Mouse (Mus musculus) 416B (cell line): ENCODE results near the gene Scml4.
A peak's percentile ranks its signal among the peaks of the same experiment; 100 is the strongest.

Experiments used
- DNase-seq: peaks from one replicate; pipeline ENCODE4 v3.0.0; 2011; ENCODE audit warnings: low read depth

The Scml4 gene

GRCm38 (mm10) chr10:42860159-42860911, at the start of gene Scml4:
Gene Scml4 (plus strand): TSS chr10:42860370.
- peak; percentile 91 for DNase-seq

- DNase-seq: no peak
Observed at GRCm38 (mm10) chr10:42825923-42826322, 34.2 kb upstream of the Scml4 start.

GRCm38 (mm10) chr10:42827155-42827554, 33.0 kb upstream of the Scml4 start:
- no peak for DNase-seq

- no peak for DNase-seq
Observed at GRCm38 (mm10) chr10:42830007-42830406, 30.2 kb upstream of the Scml4 start.

- no peak for DNase-seq
Observed at GRCm38 (mm10) chr10:42830409-42830808, 29.8 kb upstream of the Scml4 start.

GRCm38 (mm10) chr10:42832677-42833076, 27.5 kb upstream of the Scml4 start:
- peak; percentile 33 for DNase-seq

GRCm38 (mm10) chr10:42833871-42834727, 26.1 kb upstream of the Scml4 start:
- DNase-seq: no peak

- DNase-seq: peak; percentile 49
Observed at GRCm38 (mm10) chr10:42838106-42838505, 22.1 kb upstream of the Scml4 start.

GRCm38 (mm10) chr10:42838736-42839135, 21.4 kb upstream of the Scml4 start:
- DNase-seq: peak; percentile 72

- no peak for DNase-seq
Observed at GRCm38 (mm10) chr10:42840036-42840435, 20.1 kb upstream of the Scml4 start.

GRCm38 (mm10) chr10:42841531-42842195, 18.5 kb upstream of the Scml4 start:
- peak; percentile 43 for DNase-seq

GRCm38 (mm10) chr10:42842358-42842757, 17.8 kb upstream of the Scml4 start:
- peak; percentile 53 for DNase-seq

- peak; percentile 44 for DNase-seq
Observed at GRCm38 (mm10) chr10:42843416-42843815, 16.8 kb upstream of the Scml4 start.

- DNase-seq: no peak
Observed at GRCm38 (mm10) chr10:42845480-42845879, 14.7 kb upstream of the Scml4 start.

GRCm38 (mm10) chr10:42848179-42849080, 11.7 kb upstream of the Scml4 start:
- DNase-seq: no peak

GRCm38 (mm10) chr10:42849081-42849400, 11.1 kb upstream of the Scml4 start:
- DNase-seq: no peak

- no peak for DNase-seq
Observed at GRCm38 (mm10) chr10:42854838-42855237, 5.3 kb upstream of the Scml4 start.

- no peak for DNase-seq
Observed at GRCm38 (mm10) chr10:42855250-42855649, 4.9 kb upstream of the Scml4 start.

GRCm38 (mm10) chr10:42856574-42856973, 3.6 kb upstream of the Scml4 start:
- DNase-seq: no peak

- DNase-seq: no peak
Observed at GRCm38 (mm10) chr10:42857021-42857420, 3.1 kb upstream of the Scml4 start.

GRCm38 (mm10) chr10:42859781-42860158, 400 bp upstream of the Scml4 start:
- no peak for DNase-seq

- peak; percentile 26 for DNase-seq
Observed at GRCm38 (mm10) chr10:42861446-42861845, 1.3 kb downstream of the Scml4 start.
